Mouse (Mus musculus): ENCODE data around the gene Rasgef1b. TPM values are rescaled to one million over a fixed set of nuclear protein-coding genes. Genes with fewer than 3 reads are reported as not detected.

Rasgef1b gene
- polyA plus RNA-seq, 2 experiments from 2014 or later = 2.0 to 4.9 TPM

- ATAC-seq = no peak
Measured at GRCm38 (mm10) chr5:99440109-99440508, 288.8 kb downstream of the Rasgef1b start.

- ATAC-seq = no peak
Measured at GRCm38 (mm10) chr5:99438526-99438925, 290.3 kb downstream of the Rasgef1b start.

- no peak for ATAC-seq
Measured at GRCm38 (mm10) chr5:99434226-99434625, 294.6 kb downstream of the Rasgef1b start.

- no peak for ATAC-seq
Measured at GRCm38 (mm10) chr5:99432471-99432870, 296.4 kb downstream of the Rasgef1b start.

- ATAC-seq = no peak
Measured at GRCm38 (mm10) chr5:99429273-99429672, 299.6 kb downstream of the Rasgef1b start.

GRCm38 (mm10) chr5:99428648-99429047 lies 300.2 kb downstream of the Rasgef1b start:
- no peak for ATAC-seq

- no peak for ATAC-seq
Measured at GRCm38 (mm10) chr5:99423271-99423670, 305.6 kb downstream of the Rasgef1b start.

- ATAC-seq = no peak
Measured at GRCm38 (mm10) chr5:99422856-99423255, 306.0 kb downstream of the Rasgef1b start.

- no peak for ATAC-seq
Measured at GRCm38 (mm10) chr5:99422092-99422491, 306.8 kb downstream of the Rasgef1b start.

GRCm38 (mm10) chr5:99419872-99420271 lies 309.0 kb downstream of the Rasgef1b start:
- no peak for ATAC-seq

- ATAC-seq = no peak
Measured at GRCm38 (mm10) chr5:99416902-99417301, 312.0 kb downstream of the Rasgef1b start.

GRCm38 (mm10) chr5:99415676-99416075 lies 313.2 kb downstream of the Rasgef1b start:
- no peak for ATAC-seq

- ATAC-seq = no peak
Measured at GRCm38 (mm10) chr5:99415049-99415448, 313.8 kb downstream of the Rasgef1b start.

- ATAC-seq = no peak
Measured at GRCm38 (mm10) chr5:99414293-99414692, 314.6 kb downstream of the Rasgef1b start.

GRCm38 (mm10) chr5:99413851-99414250 lies 315.0 kb downstream of the Rasgef1b start:
- ATAC-seq = no peak

- ATAC-seq = no peak
Measured at GRCm38 (mm10) chr5:99413391-99413790, 315.5 kb downstream of the Rasgef1b start.

- ATAC-seq = no peak
Measured at GRCm38 (mm10) chr5:99404403-99405170, 324.3 kb downstream of the Rasgef1b start.

- no peak for ATAC-seq
Measured at GRCm38 (mm10) chr5:99403325-99403724, 325.5 kb downstream of the Rasgef1b start.

- no peak for ATAC-seq
Measured at GRCm38 (mm10) chr5:99402784-99403183, 326.1 kb downstream of the Rasgef1b start.

- ATAC-seq = no peak
Measured at GRCm38 (mm10) chr5:99402297-99402696, 326.6 kb downstream of the Rasgef1b start.

- ATAC-seq = no peak
Measured at GRCm38 (mm10) chr5:99399855-99400626, 328.8 kb downstream of the Rasgef1b start.

- no peak for ATAC-seq
Measured at GRCm38 (mm10) chr5:99398472-99399070, 330.3 kb downstream of the Rasgef1b start.

- ATAC-seq = no peak
Measured at GRCm38 (mm10) chr5:99394578-99394977, 334.3 kb downstream of the Rasgef1b start.

Data from activated CD4-positive, CD25-positive, alpha-beta regulatory T cell, adult 4 months (primary cell).